ENCODE assay signal across 18 mouse cellular contexts in genomic region chr10:67999170-67999569, GRCm38 (mm10). TPM values are rescaled to one million over a fixed set of nuclear protein-coding genes. Genes with fewer than 3 reads are reported as not detected.
A peak's percentile ranks its signal among the peaks of the same experiment; 100 is the strongest.
DNase-seq lines count a peak whose midpoint lies in the region; TF ChIP-seq lines count a peak whose summit lies in the region.
"Had no signal": no experiment of that assay in that cellular context is flagged by ENCODE, and none has a peak within 500 bp of the region (broad histone marks: within the 10 kb centered on the region; RNA-seq: fewer than 3 reads in every experiment).

No protein-coding gene starts in this region.

- H3K36me3 ChIP-seq in CH12.LX (replicated peaks in 1 of 2; ENCODE audit: control insufficient read depth in 1 of 2, insufficient read depth in 1 of 2, low read length in 1 of 2) (no peaks in the 10 kb centered on the region), ES-E14 (ENCODE audit: control insufficient read depth, insufficient read depth, low read length, poor library complexity, severe bottlenecking) (peaks cover under 1% of the 10 kb centered on the region; the same call in 1 of the 2 replicates)
- H3K36me3 ChIP-seq: G1E had no signal

- DNase-seq in CH12.LX (ENCODE audit: extremely low read depth) (no peak), ES-E14 (ENCODE audit: low read depth, low spot score) (no peak)
- DNase-seq in spleen, adult 18-20 months = no peak
- no peak for DNase-seq in cerebellum, adult 11 months
- DNase-seq: adrenal gland, adult 8-10 months; adrenal gland, postnatal 10 days; adrenal gland, postnatal 14 days; adrenal gland, postnatal 25 days; adrenal gland, postnatal 36 days; B cell, adult 2 months; cerebellum, adult 11-12 months; cerebellum, adult 18-20 months; cerebellum, adult 2 months; cerebellum, adult 8-10 months; cerebellum, adult 9-10 months had no signal

- H3K27ac ChIP-seq in CH12.LX (ENCODE audit: insufficient read depth, low read depth) = no peak overlapping the region
- no peak overlapping the region for H3K27ac ChIP-seq in ES-E14 (ENCODE audit: insufficient read depth, low read depth, low read length, poor library complexity, severe bottlenecking)

- in situ Hi-C loops in CH12.LX (cut with MboI; ENCODE audit: low pct_ligation_motif_present, low pct_unique_long_range_greater_than_20kb, low sequenced_read_pairs) = loop anchor here (5.0 to 25.0 kb wide), 2 partner anchors 148 to 662 kb away; no protein-coding TSS in a partner anchor
- in situ Hi-C loops in ES-E14 (cut with MboI; ENCODE audit: low sequenced_read_pairs in 2 of 2, unreplicated experiment in 2 of 2) = no loop called here

- TF ChIP-seq POLR2A in CH12.LX (IDR thresholded peaks at IDR 0.05; ENCODE audit: low read depth, low read length) = no peak

- TF ChIP-seq EP300 in CH12.LX (IDR thresholded peaks at IDR 0.05; ENCODE audit: low read length) = no peak

- H3K4me1 ChIP-seq in CH12.LX (ENCODE audit: control insufficient read depth in 1 of 2, insufficient read depth in 2 of 2) = peaks cover 0 to 13% of the 10 kb centered on the region in 2 experiments; a peak in 2 of 4 replicates
- 0 out of 4 replicates have a peak, but pooled peaks cover 0 to 1% of the 10 kb centered on the region in 2 experiments for H3K4me1 ChIP-seq in ES-E14 (ENCODE audit: control insufficient read depth in 2 of 2, insufficient read depth in 2 of 2, low read length in 2 of 2, poor library complexity in 1 of 2)

- TF ChIP-seq RAD21 in CH12.LX (IDR thresholded peaks at IDR 0.05; ENCODE audit: low read depth, low read length) = no peak

- H3K4me3 ChIP-seq in CH12.LX (replicated peaks in 1 of 3; ENCODE audit: low read depth in 2 of 3, low read length in 2 of 3, poor library complexity in 1 of 3) (no peak overlapping the region), ES-E14 (ENCODE audit: insufficient read depth in 1 of 2, low read depth in 1 of 2, low read length in 2 of 2, poor library complexity in 1 of 2, severe bottlenecking in 1 of 2) (no peak overlapping the region)

- H3K79me2 ChIP-seq in CH12.LX (replicated peaks; ENCODE audit: control insufficient read depth, extremely low read depth, insufficient read depth, poor library complexity, severe bottlenecking) = no peaks in the 10 kb centered on the region

- no peak overlapping the region for H3K4me2 ChIP-seq in CH12.LX (ENCODE audit: insufficient read depth, low read depth, poor library complexity, severe bottlenecking)

- dilution Hi-C loops in CH12.LX (cut with MboI; ENCODE audit: extremely low pct_ligation_motif_present, extremely low pct_unique_long_range_greater_than_20kb, low sequenced_read_pairs) = no loop called here

- H3K9ac ChIP-seq in CH12.LX (ENCODE audit: insufficient read depth, low read depth) = no peak overlapping the region
- H3K9ac ChIP-seq in ES-E14 (ENCODE audit: insufficient read depth, low read depth, low read length, poor library complexity, severe bottlenecking) = no peak overlapping the region

- H3K27me3 ChIP-seq in CH12.LX (replicated peaks) = no peaks in the 10 kb centered on the region
- H3K27me3 ChIP-seq: Patski had no signal

- H3K9me3 ChIP-seq in CH12.LX (replicated peaks; ENCODE audit: low read length) (no peaks in the 10 kb centered on the region), ES-E14 (ENCODE audit: control insufficient read depth, insufficient read depth, low read depth, low read length) (no peaks in the 10 kb centered on the region)

- no peak for TF ChIP-seq CTCF in CH12.LX (conservative IDR thresholded peaks at IDR 0.05 in 1 of 2, IDR thresholded peaks at IDR 0.05 in 1 of 2; ENCODE audit: low read depth in 2 of 2, low read length in 2 of 2)

TF ChIP-seq in CH12.LX, 34 proteins besides CTCF, POLR2A, EP300 and RAD21:
- no peak for TF ChIP-seq NRF1 (IDR thresholded peaks at IDR 0.05; ENCODE audit: low read depth, low read length)
- no peak for TF ChIP-seq TCF12 (IDR thresholded peaks at IDR 0.05; ENCODE audit: low read depth, low read length)
- no peak for TF ChIP-seq MEF2A (IDR thresholded peaks at IDR 0.05; ENCODE audit: borderline replicate concordance, low read depth, low read length)
- TF ChIP-seq POLR2AphosphoS2 (IDR thresholded peaks at IDR 0.05; ENCODE audit: low read depth, low read length) = no peak
- no peak for TF ChIP-seq JUND (conservative IDR thresholded peaks at IDR 0.05; ENCODE audit: low read depth, low read length)
- TF ChIP-seq CHD2 (IDR thresholded peaks at IDR 0.05; ENCODE audit: low read length) = no peak
- peak; percentile 69; the same call in 1 of the 2 replicates for TF ChIP-seq MAFK (IDR thresholded peaks at IDR 0.05; ENCODE audit: insufficient replicate concordance, low read length)

TF ChIP-seq in ES-E14, 5 proteins besides CTCF, POLR2A, EP300 and RAD21:
- TF ChIP-seq CHD2 (IDR thresholded peaks at IDR 0.05; ENCODE audit: low read depth, low read length) (no peak), MAFK (IDR thresholded peaks at IDR 0.05; ENCODE audit: insufficient read depth, low read depth, low read length) (peak; percentile 65)

RNA-seq across cellular contexts. Expression of gene Rtkn2, which starts 19.8 kb away (rescaled TPM):
- 0.46 and 0.59 TPM in 2 replicates for total RNA-seq in CH12.LX (2012; rRNA removed)
- 0.59 and 0.99 TPM in 2 replicates for total RNA-seq in CH12.LX (2014; rRNA removed)
- polyA plus RNA-seq in CH12.LX (2012; ENCODE audit: insufficient read length, low read depth) = 0.78 and 0.93 TPM in 2 replicates
- total RNA-seq in ES-E14 (2012; rRNA removed) = 6.0 and 7.4 TPM in 2 replicates
- polyA plus RNA-seq: adrenal gland, adult 2 months; G1E had no signal
